Mouse (Mus musculus): ENCODE results near the gene Myo10.
A peak's percentile ranks its signal among the peaks of the same experiment; 100 is the strongest.

The Myo10 gene

DNA sequence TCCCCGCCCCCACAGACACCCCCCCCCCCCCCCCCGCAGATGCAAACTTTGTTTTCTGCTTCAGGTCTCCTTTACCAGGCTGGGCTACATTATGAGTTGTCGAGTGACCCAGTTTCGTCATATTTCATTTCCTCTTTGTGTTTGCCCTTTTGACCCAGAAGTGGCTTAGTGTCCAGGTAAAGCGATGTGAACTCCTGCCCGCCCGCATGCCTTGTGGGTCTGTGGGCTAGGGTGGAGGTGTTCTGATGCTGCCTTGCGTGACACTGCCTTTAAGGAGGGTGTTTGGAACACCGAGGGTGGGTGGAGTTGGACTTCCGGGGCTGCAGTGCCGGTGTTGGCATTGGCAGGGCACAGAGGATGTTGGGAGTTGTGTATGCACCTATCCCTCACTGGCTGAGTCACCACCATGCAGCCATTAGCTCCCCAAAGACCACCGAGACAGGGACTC, 236.3 kb downstream of the Myo10 start:
- peak; percentile 42 for DNase-seq

GRCm38 (mm10) chr15:25859469-25859868, 237.1 kb downstream of the Myo10 start:
- DNase-seq: no peak

DNA sequence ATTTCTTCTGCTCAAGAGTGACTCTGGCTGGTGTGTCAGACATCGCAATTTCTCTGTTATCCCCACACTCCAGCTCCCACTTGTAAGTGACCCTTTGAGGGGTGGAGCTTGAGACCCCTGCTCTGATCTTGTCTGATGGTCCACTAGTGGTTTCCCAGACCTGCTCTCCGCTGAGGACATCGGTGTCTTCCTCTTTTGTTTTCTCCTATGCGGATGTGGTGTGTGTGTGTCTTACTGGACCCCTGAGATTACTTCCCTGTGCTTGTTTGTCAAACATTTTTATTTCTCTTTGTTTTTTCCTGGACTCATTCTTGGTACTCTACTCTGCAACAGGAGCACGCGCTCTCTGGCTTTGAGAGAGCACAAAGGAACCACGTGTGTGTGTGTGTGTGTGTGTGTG, 239.6 kb downstream of the Myo10 start:
- DNase-seq: no peak

Measured in thymus, postnatal 4 days (tissue).